Mouse (Mus musculus) gastrocnemius, postnatal 14 days (tissue): ENCODE data around the gene Atp13a5. TPM values are rescaled to one million over a fixed set of nuclear protein-coding genes. Genes with fewer than 3 reads are reported as not detected.
A peak's percentile ranks its signal among the peaks of the same experiment; 100 is the strongest.

Experiments
- DNase-seq: peaks from one replicate; pipeline ENCODE4 v3.0.0; 2021; ENCODE audit warnings: mixed read lengths
- intact Hi-C: fragments of 180-260 bp; cut with DNase I; formaldehyde crosslinking; loops from one replicate; pipeline ENCODE4 v1.15.1; 2025; ENCODE audit warnings: low total_unique reads
- total RNA-seq, 2 experiments: library from RNA; stranded (reverse); gene quantifications; 2 replicates each; pipeline ENCODE4 v1.2.3; 2021

Gene Atp13a5
- total RNA-seq, 2 experiments from 2014 or later: 2.7 TPM

GRCm38 (mm10) chr16:29209605-29210411, 168.7 kb downstream of the Atp13a5 start, which contains the start of gene Hrasls:
TSS of gene Hrasls (plus strand) at chr16:29209695.
- DNase-seq: peak; percentile 74
- intact Hi-C loops: no loop called here

- intact Hi-C loops: no loop called here
Measured at GRCm38 (mm10) chr16:29208841-29209240, 169.7 kb downstream of the Atp13a5 start.

GRCm38 (mm10) chr16:29205581-29205980, 173.0 kb downstream of the Atp13a5 start:
- intact Hi-C loops: no loop called here
- no peak for DNase-seq

More at GRCm38 (mm10) chr16:29208841-29209240, 169.7 kb downstream of the Atp13a5 start:
- DNase-seq: peak; percentile 71

- intact Hi-C loops: no loop called here
- no peak for DNase-seq
Measured at GRCm38 (mm10) chr16:29204875-29205274, 173.7 kb downstream of the Atp13a5 start.

GRCm38 (mm10) chr16:29201146-29201545, 177.4 kb downstream of the Atp13a5 start:
- DNase-seq: no peak
- intact Hi-C loops: no loop called here

DNA sequence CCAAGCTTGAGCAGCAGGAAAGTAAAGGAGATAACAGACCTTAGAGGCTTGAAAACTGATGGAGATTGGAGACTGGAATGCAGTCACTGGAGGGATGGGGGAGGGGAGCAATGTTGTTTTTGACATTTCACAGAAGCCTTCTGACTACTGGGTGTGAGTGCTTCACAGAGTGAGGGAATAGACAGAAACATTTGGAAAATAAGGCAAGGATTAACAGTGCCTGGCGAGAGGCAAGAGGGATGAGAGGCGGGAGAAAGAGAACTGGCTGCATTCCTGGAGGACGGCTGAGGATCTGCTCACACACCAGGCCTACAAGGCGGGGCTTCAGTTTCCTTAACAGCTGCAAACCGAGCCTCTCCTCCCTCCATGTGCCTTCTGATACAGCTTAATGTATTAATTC, 180.1 kb downstream of the Atp13a5 start:
- DNase-seq: peak; percentile 62
- intact Hi-C loops: no loop called here

- intact Hi-C loops: no loop called here
- no peak for DNase-seq
Measured at GRCm38 (mm10) chr16:29195156-29195555, 183.4 kb downstream of the Atp13a5 start.

GRCm38 (mm10) chr16:29193981-29194380, 184.6 kb downstream of the Atp13a5 start:
- intact Hi-C loops: no loop called here
- DNase-seq: no peak

GRCm38 (mm10) chr16:29192911-29193310, 185.6 kb downstream of the Atp13a5 start:
- intact Hi-C loops: no loop called here
- no peak for DNase-seq

Other genes starting within 250 kb of the Atp13a5 start
- 10 to 100 TPM; 35.8 to 43.5 TPM for gene Hrasls, start 169.0 kb downstream of the Atp13a5 start, total RNA-seq
- gene Atp13a4, start 166.1 kb upstream of the Atp13a5 start, total RNA-seq: not detected
- 10 to 100 TPM; 64.3 to 81.7 TPM for gene Opa1, start 200.6 kb upstream of the Atp13a5 start, total RNA-seq